Mouse (Mus musculus) bone marrow, adult 2 months (tissue): ENCODE measurements around the gene Slc9a3r1.

Experiments
- CTCF ChIP-seq: fragments of 200-500 bp; IDR thresholded peaks from 2 replicates; pipeline ENCODE4 v1.5.1; 2011; ENCODE audit warnings: low read length, control low read depth; ENCODE audit not compliant: control insufficient read depth, insufficient read depth
- POLR2A ChIP-seq: fragments of 200-500 bp; IDR thresholded peaks from 2 replicates; pipeline ENCODE4 v1.6.1; 2011; ENCODE audit warnings: low read depth, mild to moderate bottlenecking, control low read depth, low read length, borderline replicate concordance; ENCODE audit not compliant: control insufficient read depth

DNA sequence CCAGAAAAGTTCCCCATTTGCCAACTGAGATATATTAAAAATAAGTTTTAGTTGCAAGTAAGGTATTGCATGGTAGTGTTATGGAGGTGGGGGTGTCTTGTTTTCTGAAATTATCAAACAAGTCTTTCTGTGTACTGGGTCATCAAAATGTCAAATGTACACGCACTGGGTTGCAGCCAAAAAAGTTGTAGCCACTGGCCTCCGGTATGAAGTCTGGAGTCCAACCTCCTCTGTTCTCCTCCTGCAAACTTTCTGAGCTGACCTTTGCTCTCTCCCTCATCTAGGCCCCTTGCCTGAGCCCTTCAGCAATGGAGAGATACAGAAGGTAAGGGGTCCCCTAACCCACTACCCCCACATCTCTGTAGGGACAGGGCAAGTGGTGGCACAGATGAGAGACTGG, 15.6 kb downstream of the Slc9a3r1 start:
- TF ChIP-seq CTCF (no peak), POLR2A (no peak)
